Mouse (Mus musculus) macrophage (primary cell): ENCODE data around the gene Noxred1. TPM values are rescaled to one million over a fixed set of nuclear protein-coding genes. Genes with fewer than 3 reads are reported as not detected.
"Not testable (repeated sequence)": the region's sequence is repeated elsewhere in the genome, so short reads cannot be mapped to it uniquely, and the experiment has no call there.

ENCODE experiments used
- H3K27ac ChIP-seq: fragments of 350-480 bp; formaldehyde crosslinking; 2 replicates; pipeline ENCODE4 v1.9.0; 2021
- H3K36me3 ChIP-seq: fragments of 350-480 bp; formaldehyde crosslinking; 2 replicates; pipeline ENCODE4 v1.9.0; 2021; ENCODE audit errors: inconsistent target
- H3K4me3 ChIP-seq: fragments of 350-480 bp; formaldehyde crosslinking; 2 replicates; pipeline ENCODE4 v1.9.0; 2021; ENCODE audit errors: inconsistent target
- H3K79me2 ChIP-seq: fragments of 350-480 bp; formaldehyde crosslinking; 2 replicates; pipeline ENCODE4 v1.9.0; 2021; ENCODE audit errors: inconsistent target
- WGBS: methylation state at CpG from one replicate; pipeline ENCODE4 v1.1.7; 2026; ENCODE audit warnings: inconsistent platforms; ENCODE audit not compliant: missing documents; 5-methylcytosine and 5-hydroxymethylcytosine counted together
- polyA plus RNA-seq: library from polyadenylated mRNA; stranded (reverse); fragments of 250-400 nt; gene quantifications from 3 replicates; pipeline ENCODE4 v1.2.4, GENCODE M21; 2018; ENCODE audit warnings: inconsistent platforms
- total RNA-seq, 78 experiments: library from RNA; depleted of rRNA; stranded (reverse); fragments of 250-400 nt; gene quantifications; 1 replicate in 9 of 78; 2 replicates in 24 of 78; 3 replicates in 43 of 78; 4 replicates in 2 of 78; pipeline ENCODE4 v1.2.4; 2018; ENCODE audit warnings: inconsistent platforms in 56 of 78

Gene Noxred1
- total RNA-seq (2018; cell fraction: chromatin; rRNA removed): 10 to 100 TPM in 3 of 26 experiments, 1 to 10 TPM in 21, under 1 TPM in 1, not detected in 1; 1.00 to 15.3 (median 2.7) TPM
- total RNA-seq (2018; cell fraction: cytosol; rRNA removed): under 1 TPM; 0.05 to 0.35 (median 0.24) TPM
- total RNA-seq (2018; cell fraction: nucleus; rRNA removed): 1 to 10 TPM in 19 of 26 experiments, under 1 TPM in 7; 0.54 to 8.8 (median 2.0) TPM
- polyA plus RNA-seq: 0.31 to 0.40 TPM (median 0.32 TPM) in 3 replicates

DNA sequence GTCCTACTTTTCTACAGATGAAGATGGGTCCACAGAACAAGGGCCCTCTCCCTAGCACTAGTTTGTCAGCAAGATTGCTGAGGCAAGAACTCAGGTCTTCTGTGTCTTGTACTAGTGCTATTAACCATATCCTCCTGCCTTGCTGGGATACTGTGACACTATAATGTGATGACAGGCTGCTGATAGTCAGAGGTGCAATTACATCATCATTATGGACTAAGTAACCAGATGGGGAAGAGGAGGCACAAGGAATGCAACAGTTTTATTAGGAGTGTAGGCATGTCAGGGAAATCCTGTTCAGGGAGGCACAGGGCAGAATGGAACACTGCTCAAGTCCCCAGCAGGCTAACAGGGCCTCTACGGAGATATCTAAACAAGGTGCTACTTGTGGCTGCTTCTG is at the start of gene Noxred1:
Noxred1 (minus strand) TSS at position 101 of the 400 bp plus-strand sequence.
- H3K36me3 ChIP-seq: peaks cover 46% of the 10 kb centered on the region
- no peak within 1 kb of the TSS for H3K4me3 ChIP-seq
- WGBS: 89% methylated on average over 1 of the region's 1 CpGs

DNA sequence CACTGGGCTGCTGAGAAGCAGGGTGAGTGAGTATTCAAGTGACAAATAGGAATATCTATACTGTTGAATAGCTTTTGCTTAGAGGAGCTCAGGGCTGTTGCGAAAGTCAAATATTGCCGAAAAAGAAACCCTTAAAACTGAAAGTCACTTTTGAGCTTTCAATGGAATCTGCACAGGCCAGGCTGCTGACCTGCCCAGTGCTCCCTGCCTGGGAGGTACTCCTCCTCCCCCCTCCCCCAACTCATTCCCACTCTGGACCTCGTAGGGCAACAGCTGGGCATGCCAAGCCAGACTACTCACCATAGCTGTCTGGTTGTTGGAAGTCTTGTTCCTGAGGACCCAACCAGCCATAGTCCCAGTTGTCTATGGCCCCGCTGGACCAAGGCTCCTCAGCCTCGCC is 46.2 kb upstream of the Noxred1 start:
- Histone ChIP-seq H3K27ac (no peak overlapping the region), H3K36me3 (no peaks in the 10 kb centered on the region), H3K4me3 (no peak overlapping the region), H3K79me2 (no peaks in the 10 kb centered on the region)
- WGBS: 58% methylated on average over 5 of the region's 5 CpGs

More for the DNA sequence above, at the start of gene Noxred1:
- Histone ChIP-seq H3K79me2 (no peaks in the 10 kb centered on the region), H3K27ac (no peak within 1 kb of the TSS)

DNA sequence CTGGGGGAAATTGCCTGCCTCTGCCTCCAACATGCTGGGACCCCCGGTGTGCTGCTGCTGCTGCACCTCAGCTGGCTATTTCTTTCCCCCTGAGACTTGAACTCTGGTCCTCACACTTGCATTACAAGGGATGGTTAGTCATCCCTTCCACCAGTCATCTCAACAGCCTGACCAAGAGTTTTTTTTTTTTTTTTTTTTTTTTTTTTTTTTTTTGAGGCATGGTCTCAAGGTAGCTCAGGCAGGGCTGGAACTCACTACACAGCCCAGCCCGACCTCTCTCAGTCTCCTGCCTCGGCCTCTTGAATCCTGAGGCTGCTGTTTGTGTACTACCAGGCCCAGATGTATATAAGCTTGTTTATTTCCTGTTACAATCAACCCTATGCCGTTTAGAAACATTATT is 45.7 kb upstream of the Noxred1 start:
- WGBS: 56% methylated on average over 1 of the region's 4 CpGs
- Histone ChIP-seq H3K4me3 (no peak overlapping the region), H3K79me2 (no peaks in the 10 kb centered on the region), H3K36me3 (no peaks in the 10 kb centered on the region), H3K27ac (no peak overlapping the region)

DNA sequence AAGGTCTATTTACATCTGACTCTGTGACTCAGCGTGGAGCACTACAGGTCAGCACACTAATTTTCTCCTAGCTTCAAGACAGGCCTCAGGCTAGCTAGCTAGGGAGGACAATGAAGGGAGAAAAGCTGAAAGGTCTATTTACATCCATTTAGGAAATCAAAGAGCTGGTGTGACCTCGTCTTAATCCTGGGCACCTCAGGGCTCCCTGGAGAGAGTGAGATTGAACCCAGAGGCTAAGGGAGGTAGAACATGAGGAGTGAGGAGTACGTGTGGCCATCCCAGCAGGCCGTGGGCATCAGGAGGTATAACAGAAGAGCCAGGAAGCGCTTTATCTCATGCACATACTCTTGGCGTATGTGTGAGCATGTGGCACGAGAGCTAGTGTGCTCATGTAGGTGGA is 45.2 kb upstream of the Noxred1 start:
- Histone ChIP-seq H3K27ac (no peak overlapping the region), H3K79me2 (no peaks in the 10 kb centered on the region), H3K4me3 (no peak overlapping the region), H3K36me3 (no peaks in the 10 kb centered on the region)
- 94% methylated on average over 7 of the region's 7 CpGs for WGBS

DNA sequence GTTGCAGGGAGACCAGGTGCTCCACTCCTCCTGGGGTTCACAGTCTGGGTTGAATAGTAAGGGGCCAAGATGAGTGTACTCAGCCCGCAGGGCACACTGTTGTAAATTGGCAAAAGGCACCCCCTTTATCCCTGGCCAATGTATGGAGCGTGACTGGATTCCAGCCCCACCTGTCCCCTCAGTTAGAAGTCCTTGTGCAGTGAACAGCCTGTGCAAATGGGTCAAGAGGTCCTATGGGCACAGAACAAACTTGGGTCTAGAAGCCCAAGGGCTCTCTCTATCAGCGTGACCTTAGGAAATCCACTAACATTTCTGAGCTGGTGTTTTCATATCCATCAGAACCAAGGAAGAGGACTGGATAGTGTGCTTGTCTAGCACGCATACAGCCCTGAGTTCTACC is 44.2 kb upstream of the Noxred1 start:
- WGBS: 98% methylated on average over 4 of the region's 4 CpGs
- Histone ChIP-seq H3K79me2 (no peaks in the 10 kb centered on the region), H3K36me3 (no peaks in the 10 kb centered on the region), H3K4me3 (no peak overlapping the region), H3K27ac (no peak overlapping the region)

DNA sequence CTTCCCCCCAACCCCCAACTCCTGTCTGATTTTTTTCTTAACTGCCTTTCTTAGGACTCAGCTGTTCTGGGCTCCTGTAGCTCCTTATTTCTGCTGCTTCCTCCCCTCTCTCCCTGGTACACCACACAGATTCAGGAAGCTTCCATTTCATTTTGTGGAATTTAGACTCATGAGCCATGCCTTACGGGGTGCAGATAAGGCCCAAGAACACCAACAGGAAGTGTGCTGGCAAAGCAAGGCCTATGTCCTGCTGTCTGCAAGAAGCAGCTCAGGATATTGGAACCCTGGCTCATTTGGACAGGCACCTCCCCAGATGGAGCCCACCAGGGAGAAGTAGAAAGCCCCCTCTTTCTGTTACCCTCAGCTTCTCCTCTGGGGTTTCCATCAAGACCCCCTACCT is 43.2 kb upstream of the Noxred1 start:
- Histone ChIP-seq H3K27ac (no peak overlapping the region), H3K36me3 (no peaks in the 10 kb centered on the region), H3K4me3 (no peak overlapping the region), H3K79me2 (no peaks in the 10 kb centered on the region)
- 89% methylated on average over 1 of the region's 1 CpGs for WGBS

DNA sequence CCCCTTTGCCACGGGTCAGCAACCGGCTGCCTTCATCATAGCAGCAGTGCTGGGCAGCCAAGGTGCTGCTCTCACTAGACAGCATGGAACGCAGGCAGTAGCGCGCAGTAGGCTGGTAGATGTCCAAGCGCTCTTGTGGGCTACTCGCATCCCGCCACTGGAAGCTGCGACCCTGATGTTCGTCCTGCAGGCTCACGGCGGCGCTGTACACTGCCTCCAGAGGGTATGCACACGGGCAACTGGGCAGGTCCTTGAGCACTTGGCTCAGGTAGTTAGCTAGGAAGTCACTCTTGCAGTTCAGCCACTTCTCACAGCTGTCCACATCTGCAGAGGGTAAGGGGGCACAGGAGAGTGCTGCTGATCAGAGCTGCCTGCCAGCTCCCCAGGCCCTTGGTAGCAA is 41.3 kb upstream of the Noxred1 start:
- no peaks in the 10 kb centered on the region for H3K36me3 ChIP-seq
- H3K27ac ChIP-seq: no peak overlapping the region
- WGBS: 95% methylated on average over 14 of the region's 14 CpGs
- no peaks in the 10 kb centered on the region for H3K79me2 ChIP-seq
- no peak overlapping the region for H3K4me3 ChIP-seq

DNA sequence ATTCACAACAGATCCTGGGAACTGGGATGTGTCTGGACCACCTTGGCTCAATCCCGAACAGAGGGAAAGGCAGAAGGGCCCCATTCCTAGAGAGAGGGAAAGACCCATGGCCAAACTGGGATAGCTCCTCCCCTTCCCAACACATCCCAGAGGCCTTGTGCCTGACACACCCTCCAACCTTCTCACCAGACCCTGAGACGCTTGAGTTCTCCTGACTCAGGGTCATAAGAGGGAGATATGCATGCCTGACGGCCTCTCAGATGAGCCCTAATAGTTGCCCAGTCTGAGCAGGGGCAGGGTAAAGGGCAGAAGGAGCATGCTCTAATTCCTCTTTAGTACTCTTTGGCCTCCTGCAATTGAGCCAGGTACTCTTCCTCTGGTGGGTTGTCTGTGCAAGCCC is 40.8 kb upstream of the Noxred1 start:
- no peaks in the 10 kb centered on the region for H3K79me2 ChIP-seq
- WGBS: 91% methylated on average over 3 of the region's 3 CpGs
- H3K36me3 ChIP-seq: 0 out of 2 replicates have a peak, but pooled peaks cover under 1% of the 10 kb centered on the region
- H3K4me3 ChIP-seq: no peak overlapping the region
- H3K27ac ChIP-seq: no peak overlapping the region

DNA sequence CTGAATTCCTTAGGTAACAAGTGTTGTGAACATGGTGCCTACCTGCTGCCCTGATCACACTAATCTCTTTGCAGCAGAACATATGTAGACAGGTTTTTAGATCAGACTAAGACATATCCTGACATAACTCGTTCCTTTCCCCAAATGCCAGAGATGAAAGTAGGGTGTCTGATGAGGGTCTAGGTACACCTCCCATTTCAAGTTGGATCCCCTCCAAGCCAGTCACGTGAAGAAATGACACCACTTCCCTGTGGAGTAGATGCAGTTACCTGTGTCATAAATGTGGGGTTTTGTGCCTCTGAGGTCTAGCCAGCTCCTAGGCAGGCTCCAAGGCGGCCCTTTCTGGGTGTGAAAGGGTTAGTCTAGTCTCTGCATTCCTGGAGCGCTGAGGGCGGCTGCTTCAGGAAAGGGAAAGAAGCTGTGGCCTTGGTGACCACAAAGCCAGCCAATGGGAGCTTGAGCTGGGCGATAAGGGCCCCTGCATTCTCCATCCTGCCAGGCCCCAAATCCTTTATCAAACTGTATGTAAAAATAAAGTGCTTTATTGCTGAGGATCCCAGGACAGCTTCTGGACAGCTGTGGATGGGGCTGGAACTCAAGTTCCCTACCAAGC is 39.7 kb upstream of the Noxred1 start:
- Histone ChIP-seq H3K27ac (no peak overlapping the region), H3K36me3 (peaks cover 7% of the 10 kb centered on the region; the same call in 1 of the 2 replicates), H3K79me2 (no peaks in the 10 kb centered on the region), H3K4me3 (no peak overlapping the region)
- 43% methylated on average over 6 of the region's 6 CpGs for WGBS

DNA sequence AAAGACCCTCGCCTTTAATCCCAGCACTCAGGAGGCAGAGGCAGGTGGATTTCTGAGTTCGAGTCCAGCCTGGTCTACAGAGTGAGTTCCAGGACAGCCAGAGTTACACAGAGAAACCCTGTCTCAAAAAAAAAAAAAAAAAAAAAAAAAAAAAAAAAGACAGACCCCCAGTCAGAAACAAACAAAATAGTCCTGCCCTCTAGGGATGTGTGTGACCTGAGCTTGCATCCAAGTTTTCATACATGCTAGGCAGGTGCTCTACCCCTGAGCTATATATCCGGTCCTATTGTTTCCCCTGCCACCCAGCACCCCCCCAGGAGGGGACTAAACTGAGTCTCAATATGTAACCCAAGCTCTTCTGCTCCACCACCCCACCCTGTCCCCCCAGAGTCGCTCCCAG is 38.7 kb upstream of the Noxred1 start:
- 94% methylated on average over 3 of the region's 4 CpGs for WGBS
- not testable (repeated sequence) for H3K4me3 ChIP-seq, H3K79me2 ChIP-seq, H3K27ac ChIP-seq
- H3K36me3 ChIP-seq: peaks cover 17% of the 10 kb centered on the region; the same call in 1 of the 2 replicates

DNA sequence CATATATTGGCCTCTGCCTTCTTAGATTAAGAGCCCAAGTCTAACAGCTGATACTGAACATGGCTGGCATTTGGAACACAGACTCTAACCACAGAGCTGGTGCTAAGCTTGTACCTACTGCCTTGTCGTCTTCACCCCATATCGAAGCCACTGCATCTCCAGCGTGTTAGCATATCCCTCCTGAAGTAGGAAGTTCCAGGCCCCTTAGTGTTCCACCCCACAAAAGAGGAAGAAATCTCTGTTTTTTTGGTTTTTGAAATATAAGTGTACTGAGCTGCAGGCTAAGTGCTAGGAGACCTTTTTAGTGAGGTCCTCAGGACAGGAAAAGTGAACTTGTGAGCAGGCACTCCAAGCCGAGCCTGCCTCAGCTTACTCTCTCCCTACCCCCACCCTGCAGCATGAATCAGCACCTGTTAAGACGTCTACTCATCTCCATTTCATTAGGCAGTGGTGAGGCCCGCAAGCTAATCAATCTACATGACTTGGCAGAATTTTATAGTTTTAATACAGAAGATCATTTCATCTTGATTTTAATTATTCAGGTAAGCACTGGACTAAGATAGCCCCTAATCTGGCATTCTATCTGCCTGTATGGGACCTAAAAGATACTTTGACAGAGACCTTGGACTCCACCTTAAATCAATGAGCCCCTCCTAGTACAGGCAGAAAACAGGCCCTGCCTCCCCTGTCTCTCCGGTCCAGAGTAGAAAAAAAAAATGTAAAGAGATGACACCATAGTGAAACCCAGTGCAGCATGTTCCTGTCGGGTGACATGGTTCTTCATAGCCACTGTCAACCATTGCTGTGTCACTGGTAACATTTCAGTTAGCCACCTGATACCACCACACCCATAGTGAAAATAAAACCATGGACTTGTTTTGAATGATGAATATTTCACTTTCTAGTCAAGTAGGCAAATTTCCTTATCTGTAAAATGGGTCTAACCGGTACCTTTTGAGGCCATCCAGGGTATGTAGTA is 36.6 kb upstream of the Noxred1 start:
- WGBS: 47% methylated on average over 9 of the region's 9 CpGs
- peak overlapping the region; percentile 54 for H3K27ac ChIP-seq
- no peak overlapping the region for H3K4me3 ChIP-seq
- H3K36me3 ChIP-seq: peaks cover 36% of the 10 kb centered on the region
- H3K79me2 ChIP-seq: peaks cover 12% of the 10 kb centered on the region

DNA sequence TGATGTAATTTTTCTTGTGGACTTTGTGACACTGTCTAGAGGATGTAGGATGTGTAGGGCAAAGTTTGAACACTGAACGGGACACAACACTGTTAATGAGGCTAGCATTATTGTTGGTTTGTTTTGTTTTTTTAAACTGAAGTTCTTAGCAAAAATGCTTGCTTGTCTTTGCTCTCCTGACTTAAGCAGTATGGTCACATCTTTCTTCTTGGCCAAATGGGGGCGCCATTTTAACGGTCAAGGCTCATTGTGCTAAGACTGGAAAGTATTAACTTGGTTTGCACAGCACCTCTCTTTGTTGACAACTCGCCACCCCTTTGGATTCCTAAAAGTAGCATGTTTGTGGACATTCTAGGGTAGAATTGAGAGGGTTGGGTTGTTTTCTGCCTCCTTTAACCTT is 29.1 kb upstream of the Noxred1 start:
- H3K27ac ChIP-seq: peak overlapping the region; percentile 97
- peak overlapping the region; percentile 98 for H3K4me3 ChIP-seq
- WGBS: 17% methylated on average over 4 of the region's 4 CpGs
- peaks cover 45% of the 10 kb centered on the region for H3K36me3 ChIP-seq
- H3K79me2 ChIP-seq: peaks cover 79% of the 10 kb centered on the region

DNA sequence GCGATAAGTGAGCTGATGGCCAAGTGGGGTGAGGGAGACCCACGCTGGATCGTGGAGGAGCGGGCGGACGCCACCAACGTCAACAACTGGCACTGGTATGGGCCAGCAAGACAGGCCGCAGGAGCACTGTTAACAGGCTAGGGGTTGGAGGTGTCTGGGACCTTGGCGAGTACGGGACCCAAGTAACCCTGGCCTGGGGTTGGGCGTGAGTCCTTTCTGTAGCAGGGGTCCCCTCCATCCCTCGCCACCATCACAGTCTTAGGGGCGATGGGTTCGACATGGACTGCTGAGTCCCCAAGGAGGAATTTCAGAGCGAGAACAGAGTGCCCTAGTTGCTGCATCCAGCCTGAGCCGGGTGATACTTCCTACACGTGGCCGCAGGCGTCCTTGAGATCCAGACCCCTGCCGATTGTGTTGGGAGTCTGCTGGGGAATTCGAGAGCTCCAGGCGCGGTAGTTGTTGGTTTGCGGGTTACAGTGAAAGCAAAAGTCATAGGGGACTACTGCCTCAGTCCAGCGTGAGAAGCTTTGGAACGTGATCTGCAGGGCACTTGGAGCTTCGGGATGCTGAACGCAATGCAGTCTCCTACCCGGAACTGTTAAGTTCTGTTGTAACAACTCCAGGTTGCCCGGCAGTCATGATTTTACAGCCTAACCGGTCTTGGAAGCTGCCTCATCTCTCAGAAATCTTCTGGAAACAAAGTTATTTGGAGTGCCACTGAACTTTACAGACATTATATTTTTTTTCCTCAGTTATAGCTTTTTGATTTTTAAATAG is 28.5 kb upstream of the Noxred1 start:
- peaks cover 41% of the 10 kb centered on the region for H3K36me3 ChIP-seq
- peaks cover 79% of the 10 kb centered on the region for H3K79me2 ChIP-seq
- under 1% methylated on average over 31 of the region's 31 CpGs for WGBS
- peak overlapping the region; percentile 98 for H3K4me3 ChIP-seq
- H3K27ac ChIP-seq: peak overlapping the region; percentile 97

DNA sequence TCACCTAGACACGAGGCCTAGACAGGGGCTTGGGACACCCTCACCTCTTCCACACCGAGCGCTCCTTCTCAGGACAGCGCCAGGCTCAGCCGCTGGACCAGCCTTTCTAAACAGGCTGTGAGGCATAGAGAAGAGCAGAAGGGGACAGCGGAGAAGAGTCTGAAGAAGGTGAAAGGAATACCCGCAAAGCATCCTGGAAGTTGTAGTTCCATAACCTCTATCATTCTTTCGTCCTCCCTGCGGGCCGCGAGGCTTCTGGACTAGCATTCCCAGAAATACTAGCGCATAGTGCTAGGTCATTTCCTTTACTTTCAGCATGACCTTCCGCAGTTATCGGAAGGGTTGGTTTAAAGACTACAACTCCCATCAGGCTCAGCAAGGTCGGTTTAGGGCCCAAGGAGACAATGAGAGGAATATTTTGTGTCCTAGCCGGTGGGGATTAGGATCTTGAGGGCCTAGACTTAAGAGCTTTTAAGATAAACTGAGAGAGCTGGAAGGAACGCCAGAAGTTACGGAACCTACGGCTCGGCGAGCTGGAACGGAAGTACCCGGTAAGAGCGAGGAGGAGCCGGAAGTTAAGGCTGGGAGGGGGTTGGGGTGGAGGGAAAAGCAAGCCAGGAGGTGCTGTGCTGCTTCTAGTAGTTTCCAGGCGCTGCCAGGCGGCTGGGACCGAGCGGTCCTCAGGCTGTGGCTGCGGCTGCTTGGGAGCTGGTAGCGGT is 27.7 kb upstream of the Noxred1 start, which contains the start of the genes Vipas39 and Ahsa1:
Vipas39 (minus strand) TSS at position 149 of the 719 bp plus-strand sequence.
Ahsa1 (plus strand) TSS at position 372 of the 719 bp plus-strand sequence.
- 0% methylated on average over 31 of the region's 31 CpGs for WGBS
- H3K4me3 ChIP-seq: peak within 1 kb of the TSS; percentile 98
- peak within 1 kb of the TSS; percentile 97 for H3K27ac ChIP-seq
- peaks cover 74% of the 10 kb centered on the region for H3K79me2 ChIP-seq
- H3K36me3 ChIP-seq: peaks cover 36% of the 10 kb centered on the region
